Mouse (Mus musculus): Measurements from ENCODE around the gene Prap1.

Prap1 gene

DNA sequence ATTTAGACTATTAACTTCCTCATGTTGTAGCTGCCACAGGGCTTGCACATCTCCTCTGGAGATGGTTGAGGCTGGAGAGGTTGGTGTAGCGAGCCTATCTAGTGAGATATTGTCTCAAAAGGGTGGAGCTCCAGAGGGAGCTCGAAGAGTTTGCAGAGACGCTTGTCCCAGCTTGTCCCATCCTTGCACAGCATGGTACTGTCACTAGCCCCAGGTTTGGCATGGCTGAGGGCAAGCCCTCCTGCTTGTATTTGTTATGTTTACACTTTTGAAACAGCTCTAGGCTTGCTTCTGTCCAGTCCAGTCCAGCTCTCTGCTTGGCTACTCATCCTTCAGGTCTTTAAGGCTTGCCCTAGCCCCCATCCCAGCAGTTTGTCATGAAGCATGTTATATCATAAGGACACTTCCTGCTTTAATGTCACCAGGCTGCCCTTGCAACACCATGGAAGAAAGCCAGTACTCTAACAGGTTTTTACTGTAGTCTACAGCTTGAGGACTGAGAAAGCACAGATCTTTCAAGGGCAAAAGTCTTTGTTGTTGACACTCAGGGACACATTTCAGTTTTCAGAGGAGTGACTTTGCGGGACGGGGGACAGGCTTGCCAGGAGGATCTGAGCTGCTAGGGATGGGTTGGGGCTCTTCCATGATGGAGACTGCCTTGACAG, 42.0 kb downstream of the Prap1 start:
- no peak for DNase-seq

DNA sequence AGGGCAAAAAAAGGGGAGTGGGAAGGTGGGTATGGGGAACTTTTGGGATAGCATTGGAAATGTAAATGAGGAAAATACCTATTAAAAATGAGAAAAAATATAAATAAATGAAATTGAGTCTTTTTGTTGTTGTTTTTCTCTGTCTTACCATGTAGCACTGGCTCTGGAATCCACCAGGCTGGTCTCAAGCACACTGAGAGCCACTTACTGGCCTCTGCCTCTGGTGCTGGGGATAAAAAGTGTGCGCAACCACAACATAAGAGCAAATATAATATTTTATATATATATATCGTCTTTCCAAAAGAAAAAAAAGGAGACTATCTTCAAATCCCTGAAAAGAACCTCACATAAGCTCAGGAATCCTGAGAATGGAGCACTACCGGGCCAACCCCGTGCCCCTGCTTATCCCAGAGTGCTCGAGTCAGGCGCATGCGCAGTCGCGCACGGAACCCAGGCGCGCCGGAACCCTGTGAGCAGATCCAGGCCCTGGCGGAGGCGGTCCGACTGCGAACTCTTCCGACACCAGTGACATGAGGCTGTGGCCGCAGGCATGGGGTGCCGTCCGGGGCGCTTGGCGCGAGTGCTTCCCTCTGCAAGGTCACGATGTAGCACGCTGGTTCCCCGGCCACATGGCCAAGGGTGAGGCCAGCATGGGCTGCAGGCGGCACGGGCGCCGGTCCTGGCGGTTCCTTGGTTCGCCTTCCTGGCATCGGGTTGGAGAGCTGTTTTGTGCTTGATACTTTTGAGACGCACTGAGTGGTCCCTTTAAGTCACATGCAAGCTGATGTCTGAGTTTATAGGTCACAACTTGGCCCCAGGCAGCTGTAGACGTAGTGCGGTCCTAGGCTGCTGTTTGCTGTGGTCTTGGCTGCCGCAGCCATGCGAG, 44.2 kb downstream of the Prap1 start, which contains the start of gene Mtg1:
Gene Mtg1 (plus strand): TSS at position 430 of the 886 bp plus-strand sequence.
- DNase-seq = peak; percentile 95 to 97

DNA sequence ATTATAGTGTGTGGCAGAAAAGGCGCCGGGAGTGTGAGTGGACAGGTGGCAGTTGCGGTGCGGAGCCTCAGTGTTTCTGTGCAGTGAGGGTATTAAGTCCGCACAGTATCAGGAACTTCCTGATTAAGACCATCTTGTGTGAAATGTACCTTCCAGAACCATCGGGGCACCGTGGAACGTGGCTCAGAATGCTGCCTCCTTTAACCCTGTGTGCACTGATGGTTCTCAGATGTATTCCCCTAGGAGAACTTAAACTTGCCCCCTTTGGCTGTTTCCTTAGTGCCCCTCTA, 44.8 kb downstream of the Prap1 start:
- no peak for DNase-seq

DNA sequence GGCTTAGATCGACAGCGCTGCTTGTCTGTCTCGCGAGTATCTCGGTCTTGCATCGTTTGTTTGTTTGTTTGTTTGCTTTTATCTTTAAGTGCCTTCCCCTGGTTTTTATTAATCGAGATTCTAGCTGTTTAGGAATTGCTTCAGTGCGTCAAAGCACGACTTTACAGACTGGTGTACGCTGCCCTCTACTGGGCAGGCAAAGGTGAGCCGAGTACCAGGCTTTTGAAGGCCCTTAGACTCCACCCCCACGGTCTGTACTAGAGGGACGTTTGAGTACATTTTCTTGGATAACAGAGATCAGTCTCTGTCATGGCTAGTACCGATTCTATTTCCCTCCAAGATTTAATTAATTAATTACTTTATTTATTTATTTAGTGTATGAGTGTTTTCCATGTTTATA, 48.2 kb downstream of the Prap1 start:
- peak; percentile 41 to 74 for DNase-seq

DNA sequence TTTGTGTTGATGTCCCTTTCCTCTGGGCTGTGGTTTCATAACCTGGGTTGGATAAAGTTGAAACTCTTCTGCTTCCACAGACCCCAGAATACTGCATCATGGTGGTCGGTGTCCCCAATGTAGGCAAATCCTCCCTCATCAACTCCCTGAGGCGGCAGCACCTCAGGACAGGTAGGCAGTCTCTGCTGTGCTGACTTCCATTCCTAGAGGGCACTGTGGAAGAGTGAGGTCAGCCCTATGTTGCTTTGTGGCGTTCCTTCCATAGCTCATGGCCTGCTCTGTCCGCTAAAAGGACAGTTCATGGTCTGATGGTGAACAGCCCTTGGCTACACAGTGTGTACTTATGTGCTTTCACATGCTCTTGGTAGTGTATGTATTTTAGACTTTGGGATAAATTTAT, 51.4 kb downstream of the Prap1 start:
- DNase-seq = no peak
